Mouse (Mus musculus): ENCODE measurements around the gene Fgf16.

The Fgf16 gene

DNA sequence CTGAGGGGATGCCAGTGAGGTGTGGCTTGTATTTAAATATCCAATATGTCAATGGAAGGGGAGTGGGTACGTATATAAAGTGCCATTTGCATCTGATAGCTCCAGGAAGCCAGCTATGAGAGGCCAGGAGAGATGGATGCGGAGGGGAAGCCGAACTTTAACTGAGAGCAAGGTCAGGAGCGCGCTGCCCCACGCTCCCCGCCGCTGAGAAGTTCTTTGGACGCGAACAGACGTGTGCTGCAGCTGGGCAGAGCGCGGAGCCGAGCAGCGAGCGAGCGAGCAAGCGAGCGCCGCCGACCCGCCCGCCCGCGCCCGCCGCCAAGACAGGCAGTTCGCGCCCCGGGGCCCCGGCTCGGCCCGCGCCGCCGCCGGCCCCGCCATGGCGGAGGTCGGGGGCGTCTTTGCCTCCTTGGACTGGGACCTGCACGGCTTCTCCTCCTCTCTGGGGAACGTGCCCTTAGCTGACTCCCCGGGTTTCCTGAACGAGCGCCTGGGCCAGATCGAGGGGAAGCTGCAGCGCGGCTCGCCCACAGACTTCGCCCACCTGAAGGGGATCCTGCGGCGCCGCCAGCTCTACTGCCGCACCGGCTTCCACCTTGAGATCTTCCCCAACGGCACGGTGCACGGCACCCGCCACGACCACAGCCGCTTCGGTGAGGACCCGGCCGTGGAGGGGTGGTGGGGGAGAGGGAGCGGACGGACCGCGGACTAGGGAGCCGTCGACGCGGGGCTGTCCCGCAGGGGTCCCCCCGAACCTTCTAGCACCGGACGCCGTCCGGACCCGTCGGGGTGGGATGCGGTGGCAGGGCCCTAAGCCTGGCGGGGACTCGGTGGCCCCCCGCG is at the start of gene Fgf16:
Gene Fgf16, plus strand, starts transcription at position 118 of the 843 bp plus-strand sequence.
- DNase-seq (ENCODE audit: low read depth, low spot score) = no peak

DNA sequence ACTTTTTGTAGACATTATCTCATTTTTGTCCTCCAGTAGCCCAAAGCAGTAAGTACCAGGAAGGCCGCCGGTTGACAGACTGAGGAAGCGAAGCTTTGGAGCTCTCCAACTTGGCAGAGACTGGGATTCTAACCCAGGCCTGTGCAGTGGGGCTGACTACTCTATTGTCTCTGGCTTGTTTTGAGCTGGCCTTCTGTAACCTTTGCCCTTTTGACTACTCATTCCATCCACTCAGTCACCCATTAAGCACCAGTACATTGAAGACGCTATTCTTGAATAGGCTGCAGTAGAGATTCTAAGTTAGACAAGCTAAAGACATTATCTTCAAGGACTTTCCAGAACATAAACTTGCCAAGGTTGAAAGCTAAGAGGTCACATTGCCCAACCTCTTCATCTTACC is 49.3 kb upstream of the Fgf16 start:
- no peak for DNase-seq (ENCODE audit: low read depth, low spot score)

DNA sequence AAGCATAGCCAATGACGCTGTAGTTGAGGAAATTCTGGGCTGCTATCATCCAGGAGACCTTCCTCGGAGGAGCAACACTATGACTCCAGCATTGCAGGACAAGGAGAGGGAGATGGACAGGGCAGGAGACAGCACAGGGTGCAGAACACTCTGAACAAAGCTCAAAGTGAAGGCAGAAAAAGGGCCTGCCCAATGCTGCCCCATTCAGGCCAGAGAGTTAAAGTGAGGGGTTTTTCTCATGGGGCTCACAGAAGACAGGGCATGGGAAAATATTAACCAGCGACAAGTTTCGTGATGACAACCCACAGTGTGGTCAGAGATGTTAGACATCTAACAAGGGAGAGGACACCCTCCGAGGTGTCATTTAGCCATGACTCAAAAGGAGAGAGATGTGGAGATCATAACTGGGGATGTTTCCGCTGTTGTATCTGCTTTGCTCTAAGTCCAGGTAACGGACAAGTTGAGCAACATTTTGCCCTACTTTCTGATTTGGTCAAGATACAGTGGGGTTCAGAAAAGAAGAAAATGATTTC is 48.2 kb upstream of the Fgf16 start:
- DNase-seq (ENCODE audit: low read depth, low spot score) = no peak

DNA sequence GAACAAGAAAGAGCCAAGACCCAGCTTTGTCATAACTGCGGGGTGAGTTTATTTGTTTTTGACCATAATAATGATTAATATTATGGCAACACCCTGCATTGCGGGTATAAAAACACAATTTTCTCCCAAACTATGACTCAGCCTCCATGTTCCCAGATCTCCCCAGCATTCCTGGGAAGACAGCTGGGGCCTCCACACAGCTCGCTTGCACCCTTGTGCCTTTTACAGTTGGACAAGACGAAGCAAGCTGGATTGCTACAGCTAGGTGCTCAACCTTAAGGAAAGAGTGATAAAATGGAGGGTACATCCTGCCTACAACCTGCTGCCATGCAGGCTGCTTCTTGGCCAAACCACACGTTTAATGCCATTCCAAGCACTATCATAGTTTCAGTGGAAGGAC is 45.7 kb upstream of the Fgf16 start:
- DNase-seq (ENCODE audit: low read depth, low spot score) = no peak

DNA sequence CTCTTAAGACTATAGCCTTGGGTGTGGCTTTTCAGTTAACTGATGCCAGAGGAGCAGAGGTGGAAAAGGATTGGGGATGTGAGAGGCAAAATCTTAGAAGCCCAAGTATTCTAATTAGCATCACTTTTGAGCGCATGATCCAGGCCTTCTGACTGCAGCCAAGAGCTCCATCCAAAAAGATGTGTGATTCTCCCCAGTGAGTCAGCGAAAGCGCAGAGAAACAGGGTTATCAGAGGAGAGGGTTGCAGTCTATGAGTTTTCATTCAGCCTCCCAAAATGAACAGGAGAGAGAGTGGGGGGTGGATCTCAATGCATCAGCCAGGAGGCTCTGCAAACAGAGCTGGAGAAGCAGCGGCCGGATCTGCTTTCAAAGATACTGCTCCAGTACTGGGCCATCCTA is 45.1 kb upstream of the Fgf16 start:
- no peak for DNase-seq (ENCODE audit: low read depth, low spot score)

DNA sequence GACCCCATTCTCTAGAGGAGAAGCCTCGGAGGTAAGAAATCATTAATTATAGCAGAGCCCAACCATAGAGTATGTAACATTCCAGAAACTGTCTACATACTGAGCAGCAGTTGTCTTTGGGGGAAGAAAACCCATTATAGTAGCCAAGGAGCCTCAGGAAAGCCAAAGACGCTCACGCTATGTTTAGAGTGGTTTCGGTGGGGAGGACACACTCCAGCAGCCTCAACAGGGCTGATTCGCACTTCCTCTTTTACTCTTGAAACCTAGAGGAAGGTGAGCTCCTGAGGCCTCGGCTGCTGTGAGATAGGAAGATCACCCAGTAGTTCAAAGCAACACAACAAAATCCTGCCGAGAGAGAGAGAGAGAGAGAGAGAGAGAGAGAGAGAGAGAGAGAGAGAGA is 39.9 kb upstream of the Fgf16 start:
- DNase-seq (ENCODE audit: low read depth, low spot score) = peak; percentile 85

DNA sequence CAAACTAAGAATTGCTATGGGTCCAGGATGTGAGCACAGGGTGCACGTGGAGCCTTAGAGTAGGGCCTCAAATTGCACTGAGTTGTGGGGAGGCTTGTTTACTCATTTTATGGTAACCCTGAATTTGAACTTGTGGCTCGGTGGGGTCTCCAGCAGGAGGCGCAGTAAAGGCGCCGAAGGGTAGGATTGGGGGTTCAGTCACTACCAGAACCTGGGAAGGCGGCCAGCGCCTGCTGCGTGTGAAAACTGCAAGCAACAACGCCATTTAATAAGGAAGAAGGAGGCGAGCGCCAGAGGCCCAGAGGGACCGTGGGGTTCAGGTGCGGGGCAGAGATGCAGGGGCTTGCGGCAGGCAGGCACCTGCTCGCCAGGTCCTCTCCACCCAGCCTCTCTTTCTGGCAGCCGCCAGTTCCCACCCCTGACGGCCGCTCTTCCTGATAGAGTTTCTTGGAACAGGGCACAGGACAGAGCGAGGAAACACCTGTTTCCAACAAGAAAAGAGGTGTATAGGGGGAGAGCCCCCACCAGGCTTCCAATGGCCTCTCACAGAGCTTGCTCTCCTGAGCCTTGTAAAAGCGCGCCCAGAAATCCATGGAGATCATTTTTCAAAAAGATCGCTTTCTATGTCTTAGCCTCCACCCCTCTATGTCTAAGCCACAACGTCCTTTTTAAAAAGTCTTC is 1.1 kb upstream of the Fgf16 start:
- DNase-seq (ENCODE audit: low read depth, low spot score) = no peak

DNA sequence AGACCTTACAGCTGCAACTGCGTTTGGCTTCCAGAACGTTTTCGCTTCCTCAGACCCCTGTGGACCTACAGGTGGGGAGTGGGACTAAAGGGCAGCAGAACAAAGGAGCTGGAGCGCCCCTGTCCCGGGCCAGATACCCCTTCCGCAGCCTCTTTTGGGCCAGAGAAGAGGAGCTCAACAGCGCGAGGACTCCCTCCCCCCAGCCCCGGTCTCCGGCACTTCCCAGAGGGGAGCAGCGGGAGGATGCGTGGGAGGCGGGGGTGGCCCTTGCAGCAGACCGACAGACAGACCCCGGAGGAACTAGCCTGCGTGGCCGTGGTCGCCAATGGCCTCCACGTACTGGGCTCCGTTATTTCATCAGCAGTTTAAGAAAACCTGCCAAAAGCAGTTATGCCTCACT is 467 bp upstream of the Fgf16 start:
- no peak for DNase-seq (ENCODE audit: low read depth, low spot score)

DNA sequence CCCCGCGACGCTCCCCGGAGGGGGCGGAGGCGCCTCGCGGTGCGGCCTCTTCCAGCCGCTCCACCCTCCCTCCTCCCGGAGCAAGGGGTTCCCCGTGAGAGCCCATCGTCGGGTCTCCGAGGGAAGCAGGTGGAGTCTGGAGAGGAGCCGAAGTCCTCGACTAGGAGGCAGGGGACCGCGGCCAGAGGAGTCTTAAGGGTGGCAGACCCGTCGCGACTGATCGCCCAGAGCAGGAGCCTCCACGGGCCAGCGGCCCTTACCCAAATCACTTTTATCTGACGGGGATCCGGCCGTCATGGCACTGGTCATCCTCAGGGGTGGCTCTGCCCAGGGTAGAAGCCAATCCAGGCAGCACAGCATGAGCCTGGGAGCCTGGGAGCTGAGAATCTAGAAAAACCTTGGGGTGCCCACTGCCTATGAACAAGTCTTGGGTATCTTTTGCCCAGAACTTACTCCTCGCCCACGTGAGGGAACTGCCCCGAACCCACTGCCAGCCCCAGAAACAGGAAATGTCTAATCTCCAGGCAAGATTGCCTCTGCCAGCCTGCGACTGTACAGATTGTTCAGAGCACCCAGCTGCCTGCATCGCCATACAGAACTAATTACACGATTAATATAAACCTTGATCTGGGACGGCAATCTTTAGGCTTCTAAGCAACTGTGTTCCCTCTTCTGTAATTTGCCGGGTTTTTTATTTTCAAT is 1.1 kb downstream of the Fgf16 start:
- no peak for DNase-seq (ENCODE audit: low read depth, low spot score)

DNA sequence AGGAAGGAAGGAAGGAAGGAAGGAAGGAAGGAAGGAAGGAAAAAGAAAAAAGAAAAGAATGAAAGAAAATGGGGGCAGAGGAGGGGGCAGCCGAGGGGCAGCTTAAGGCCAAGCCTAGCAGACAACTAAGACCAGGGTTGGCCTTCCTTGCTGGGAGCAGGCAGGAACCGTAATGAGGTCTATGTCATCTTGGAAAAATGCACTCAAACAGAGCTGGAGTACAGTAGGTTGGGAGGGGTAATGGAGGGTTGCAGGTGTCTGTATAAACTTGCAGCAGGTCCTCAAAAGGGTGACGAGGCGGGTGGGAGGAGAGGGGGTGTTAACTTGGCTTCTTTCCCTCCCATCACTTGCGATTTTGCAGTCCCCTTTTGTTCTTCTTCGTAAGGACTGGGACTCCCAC is 1.9 kb downstream of the Fgf16 start:
- DNase-seq (ENCODE audit: low read depth, low spot score) = no peak

DNA sequence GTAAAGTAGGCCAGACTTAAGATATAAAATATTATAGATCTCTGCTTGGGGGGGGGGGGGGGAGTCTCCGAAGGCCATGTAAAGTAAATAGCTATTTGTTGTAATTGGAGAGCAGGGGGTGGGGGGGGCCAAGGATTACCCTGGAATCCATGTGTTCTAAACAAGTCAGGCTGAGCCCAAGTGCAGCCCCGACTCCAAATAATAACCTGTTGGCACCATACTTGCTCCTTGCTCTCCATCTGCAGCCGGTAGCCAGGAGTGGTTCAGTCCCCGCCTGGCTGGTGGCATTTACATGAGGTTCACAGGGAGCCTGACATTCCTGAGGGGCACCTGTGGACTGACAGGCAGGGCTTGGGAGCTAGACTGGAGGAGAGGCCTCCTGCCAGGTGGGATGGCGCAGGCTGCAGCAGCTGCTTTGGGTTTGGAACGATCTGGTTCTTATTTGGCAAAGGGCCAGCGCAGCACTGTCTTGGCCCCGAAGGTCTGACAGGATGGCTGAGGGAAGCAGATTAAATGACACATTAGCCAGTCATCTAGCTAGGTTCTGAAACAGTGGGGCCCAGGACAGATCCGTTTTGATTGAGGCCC is 3.2 kb downstream of the Fgf16 start:
- no peak for DNase-seq (ENCODE audit: low read depth, low spot score)

DNA sequence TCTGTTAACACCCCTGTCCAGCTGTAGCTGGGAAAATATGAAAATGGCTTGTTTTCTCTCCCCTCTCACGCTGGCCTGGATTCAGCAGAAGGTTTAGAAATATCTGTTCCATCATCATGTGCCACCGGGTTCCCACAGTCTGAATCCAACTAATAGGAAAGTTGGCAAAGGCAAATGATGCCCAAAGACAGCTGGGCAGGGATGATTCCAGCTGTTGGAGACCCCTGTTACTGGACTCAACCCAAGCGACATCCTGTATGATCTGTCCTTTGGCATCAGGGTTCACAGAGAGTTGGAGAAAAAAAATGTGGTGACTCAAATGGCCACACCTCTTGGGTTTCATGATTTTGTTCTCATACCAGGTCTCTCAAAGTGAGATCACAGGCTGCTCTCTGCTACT is 3.9 kb downstream of the Fgf16 start:
- DNase-seq (ENCODE audit: low read depth, low spot score) = no peak

DNA sequence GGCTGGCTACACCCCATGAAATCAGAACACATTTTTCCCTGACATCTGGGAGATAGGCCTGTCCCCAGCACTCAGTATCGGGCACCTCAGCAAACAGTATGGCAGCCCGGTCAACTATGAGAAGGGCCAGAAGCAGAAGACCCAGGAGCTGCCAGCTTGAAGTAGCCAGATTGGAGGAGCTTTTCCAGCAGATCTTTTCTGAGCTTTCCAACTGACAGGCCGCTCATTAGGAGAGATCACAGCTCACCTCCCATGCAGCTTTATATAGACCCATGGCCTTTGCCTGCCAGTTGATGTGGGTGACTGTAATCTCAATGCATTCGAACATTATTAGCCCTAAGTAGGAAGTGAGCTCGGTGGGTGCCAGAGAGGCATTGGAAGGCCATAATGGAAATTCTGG is 9.2 kb downstream of the Fgf16 start:
- DNase-seq (ENCODE audit: low read depth, low spot score) = no peak

DNA sequence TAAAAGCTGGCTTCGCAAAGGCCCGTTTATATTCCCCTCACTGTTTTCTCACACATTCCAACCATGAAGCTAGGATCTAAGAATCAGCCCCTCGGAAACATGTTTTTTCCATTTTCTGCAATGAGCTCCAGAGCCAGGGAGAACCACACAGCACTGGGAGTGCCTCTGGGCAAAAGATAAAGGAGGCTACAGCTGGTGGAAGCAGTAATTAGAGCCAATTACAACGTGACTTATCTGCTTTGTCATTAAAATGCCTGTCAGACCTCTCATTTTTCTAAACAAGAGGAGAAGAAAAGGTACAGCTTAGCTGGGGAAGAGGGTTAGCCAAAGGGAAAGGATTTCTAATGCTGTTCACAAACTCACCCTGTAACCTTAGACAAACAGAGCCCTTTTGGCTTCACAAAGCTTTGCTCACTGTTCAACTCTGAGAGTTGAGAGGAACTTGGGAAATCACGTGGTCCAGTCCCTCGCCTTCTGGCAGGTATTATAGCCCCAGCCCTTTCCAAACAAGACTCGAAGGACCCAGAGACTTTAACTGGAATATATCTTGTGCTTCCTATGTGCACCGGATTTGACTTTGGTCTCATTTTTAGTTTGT is 30.8 kb downstream of the Fgf16 start:
- DNase-seq (ENCODE audit: low read depth, low spot score) = no peak

DNA sequence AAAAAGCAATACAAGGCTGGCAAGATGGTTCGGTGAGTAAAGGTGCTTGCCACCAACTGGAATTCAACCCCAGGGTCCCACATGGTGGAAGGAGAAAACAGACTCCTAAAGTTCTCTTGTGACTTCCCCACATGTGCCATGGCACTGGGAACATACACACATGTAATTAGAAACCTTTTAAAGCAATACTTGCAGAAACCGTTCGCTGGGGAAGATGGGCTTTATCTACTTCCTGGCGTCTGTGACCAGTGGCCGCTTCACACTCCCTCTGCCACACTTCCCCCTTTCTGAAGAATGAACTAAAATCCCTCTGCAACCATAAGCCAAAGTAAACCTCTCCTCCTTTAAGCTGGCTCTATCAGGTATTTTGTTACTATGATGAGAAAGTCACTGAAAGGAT is 60.4 kb downstream of the Fgf16 start:
- no peak for DNase-seq (ENCODE audit: low read depth, low spot score)

All from A20 (cell line).